Mouse (Mus musculus) liver, embryonic 14.5 days (tissue): Measurements from ENCODE around the gene Kiz.

Experiments
- CTCF ChIP-seq: IDR thresholded peaks from 2 replicates; pipeline ENCODE4 v1.5.1; 2016; ENCODE audit warnings: antibody characterized with exemption, low read depth, control low read depth
- EP300 ChIP-seq: IDR thresholded peaks from 2 replicates; pipeline ENCODE4 v1.6.1; 2016; ENCODE audit warnings: antibody characterized with exemption, low read depth

GRCm38 (mm10) chr2:146837653-146838052, 18.0 kb upstream of the Kiz start:
- TF ChIP-seq CTCF (no peak), EP300 (no peak)
